Mouse (Mus musculus) forebrain, embryonic 13.5 days (tissue): ENCODE results near the gene S100a9. TPM values are rescaled to one million over a fixed set of nuclear protein-coding genes. Genes with fewer than 3 reads are reported as not detected.

Source experiments
- ATAC-seq: fragments of 200-750 bp; cut with Nextera tagmentation; 2 replicates; pipeline ENCODE4 v1.8.0; 2017
- H3K27ac ChIP-seq: fragments of 300-500 bp; sonication (generic); 2 replicates; pipeline ENCODE4 v1.5.1; 2015; ENCODE audit warnings: inconsistent platforms, mild to moderate bottlenecking, moderate library complexity
- H3K27me3 ChIP-seq: fragments of 300-500 bp; sonication (generic); 2 replicates; pipeline ENCODE4 v1.6.1; 2015; ENCODE audit warnings: mild to moderate bottlenecking, inconsistent platforms
- H3K36me3 ChIP-seq: fragments of 300-500 bp; sonication (generic); 2 replicates; pipeline ENCODE4 v1.6.1; 2015; ENCODE audit warnings: mild to moderate bottlenecking, inconsistent platforms; ENCODE audit not compliant: poor library complexity, severe bottlenecking
- H3K4me1 ChIP-seq: fragments of 300-500 bp; sonication (generic); 2 replicates; pipeline ENCODE4 v1.6.1; 2015; ENCODE audit warnings: inconsistent platforms
- H3K4me2 ChIP-seq: fragments of 300-500 bp; sonication (generic); 2 replicates; pipeline ENCODE4 v1.6.1; 2015; ENCODE audit warnings: inconsistent platforms, mild to moderate bottlenecking, moderate library complexity
- H3K4me3 ChIP-seq: fragments of 300-500 bp; sonication (generic); 2 replicates; pipeline ENCODE4 v1.5.1; 2015; ENCODE audit warnings: mild to moderate bottlenecking, inconsistent platforms
- H3K9ac ChIP-seq: fragments of 300-500 bp; sonication (generic); 2 replicates; pipeline ENCODE4 v1.6.1; 2015; ENCODE audit warnings: mild to moderate bottlenecking, inconsistent platforms
- H3K9me3 ChIP-seq: fragments of 300-500 bp; sonication (generic); replicated peaks from 2 replicates; pipeline ENCODE4 v1.6.1; 2016; ENCODE audit warnings: inconsistent platforms
- WGBS: fragments of 180-500 bp; shearing (Covaris S2); methylation state at CpG from one replicate; pipeline ENCODE4 v1.1.7; 2015; 5-methylcytosine and 5-hydroxymethylcytosine counted together
- polyA plus RNA-seq: library from polyadenylated mRNA; unstranded; fragments of >200 nt; fragmentation: Nextera tagmentation; extraction: Ambion mirVana; gene quantifications from 2 replicates; pipeline ENCODE4 v1.2.1, GENCODE M21; 2015

S100a9 gene
- polyA plus RNA-seq = 2.3 and 3.0 TPM in 2 replicates

- H3K4me1 ChIP-seq = no peaks in the 10 kb centered on the region
- ATAC-seq = no peak
- no peaks in the 10 kb centered on the region for H3K27me3 ChIP-seq
- H3K27ac ChIP-seq = no peak within 1 kb of the TSS
- no peak within 1 kb of the TSS for H3K9ac ChIP-seq
- H3K9me3 ChIP-seq = no peaks in the 10 kb centered on the region
- no peak within 1 kb of the TSS for H3K4me3 ChIP-seq
- H3K4me2 ChIP-seq = no peak within 1 kb of the TSS
- H3K36me3 ChIP-seq = no peaks in the 10 kb centered on the region
- 67% methylated on average over 3 of the region's 3 CpGs for WGBS
Measured at GRCm38 (mm10) chr3:90695613-90696012, at the start of gene S100a9. TSS of gene S100a9 (minus strand) at chr3:90695721.

DNA sequence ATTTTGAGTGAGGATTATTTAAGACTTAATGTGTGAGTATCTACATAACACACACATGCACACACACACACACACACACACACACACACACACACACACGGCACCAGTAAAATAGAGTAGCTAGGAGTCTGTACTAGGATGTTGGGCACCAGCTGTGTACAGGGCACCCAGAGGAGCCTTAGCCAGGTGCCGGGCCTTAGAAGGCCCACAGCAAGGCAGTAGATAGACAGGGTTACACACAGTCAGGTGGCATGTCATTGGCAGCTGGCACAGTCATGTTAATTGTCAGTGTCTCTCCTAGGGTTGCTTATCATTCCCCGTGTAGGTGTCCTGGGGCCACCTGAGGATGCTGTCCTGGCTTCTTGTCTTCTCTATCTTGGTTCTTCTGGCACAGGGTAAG lies 31.1 kb upstream of the S100a9 start, which contains the start of gene Pglyrp4:
Gene Pglyrp4, plus strand, starts transcription at position 301 of the 400 bp plus-strand sequence.
- H3K4me2 ChIP-seq = no peak within 1 kb of the TSS
- H3K4me3 ChIP-seq = no peak within 1 kb of the TSS
- no peaks in the 10 kb centered on the region for H3K27me3 ChIP-seq
- no peaks in the 10 kb centered on the region for H3K36me3 ChIP-seq
- H3K9ac ChIP-seq = no peak within 1 kb of the TSS
- no peaks in the 10 kb centered on the region for H3K4me1 ChIP-seq
- ATAC-seq = no peak
- WGBS = 93% methylated on average over 3 of the region's 3 CpGs
- no peak within 1 kb of the TSS for H3K27ac ChIP-seq
- H3K9me3 ChIP-seq = no peaks in the 10 kb centered on the region

- H3K4me2 ChIP-seq = no peak overlapping the region
- no peaks in the 10 kb centered on the region for H3K9me3 ChIP-seq
- H3K27me3 ChIP-seq = no peaks in the 10 kb centered on the region
- H3K27ac ChIP-seq = no peak overlapping the region
- peak; percentile 13; the same call in 1 of the 2 replicates for ATAC-seq
- no peaks in the 10 kb centered on the region for H3K4me1 ChIP-seq
- no peak overlapping the region for H3K9ac ChIP-seq
- 53% methylated on average over 12 of the region's 12 CpGs for WGBS
- H3K4me3 ChIP-seq = no peak overlapping the region
- H3K36me3 ChIP-seq = no peaks in the 10 kb centered on the region
Measured at GRCm38 (mm10) chr3:90709591-90710460, 14.3 kb upstream of the S100a9 start.

- no peak overlapping the region for H3K4me2 ChIP-seq
- H3K4me1 ChIP-seq = no peaks in the 10 kb centered on the region
- H3K9ac ChIP-seq = no peak overlapping the region
- no peaks in the 10 kb centered on the region for H3K27me3 ChIP-seq
- H3K36me3 ChIP-seq = no peaks in the 10 kb centered on the region
- WGBS = 26% methylated on average over 4 of the region's 4 CpGs
- H3K9me3 ChIP-seq = no peaks in the 10 kb centered on the region
- no peak overlapping the region for H3K27ac ChIP-seq
- H3K4me3 ChIP-seq = no peak overlapping the region
- ATAC-seq = peak; percentile 45; the same call in 1 of the 2 replicates
Measured at GRCm38 (mm10) chr3:90708523-90709202, 13.1 kb upstream of the S100a9 start.

DNA sequence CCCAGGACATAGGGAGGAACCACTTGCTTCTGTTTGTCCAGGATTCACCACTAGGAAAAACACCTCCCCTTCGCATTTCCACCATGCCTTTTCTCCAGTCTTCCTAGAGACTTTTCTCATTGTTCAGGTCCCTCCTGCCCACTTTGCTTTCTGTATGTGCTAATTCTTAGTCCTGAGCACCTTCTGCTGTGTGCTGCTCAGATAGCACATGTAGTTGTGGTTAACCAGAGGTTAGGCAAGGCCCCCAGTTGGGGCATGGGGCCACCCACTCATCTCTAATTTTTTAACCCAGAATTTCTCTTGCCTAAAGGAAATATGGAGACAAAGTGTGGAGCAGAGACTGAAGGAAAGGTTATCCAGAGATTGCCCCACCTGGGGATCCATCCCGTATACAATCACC lies 6.7 kb upstream of the S100a9 start:
- Histone ChIP-seq H3K27ac (no peak overlapping the region), H3K9ac (no peak overlapping the region), H3K9me3 (no peaks in the 10 kb centered on the region), H3K4me1 (no peaks in the 10 kb centered on the region), H3K36me3 (no peaks in the 10 kb centered on the region), H3K4me2 (no peak overlapping the region), H3K4me3 (no peak overlapping the region), H3K27me3 (no peaks in the 10 kb centered on the region)
- no peak for ATAC-seq
- WGBS = 88% methylated on average over 2 of the region's 2 CpGs

GRCm38 (mm10) chr3:90693496-90693895 lies 2.0 kb downstream of the S100a9 start:
- no peak for ATAC-seq
- no peak overlapping the region for H3K9ac ChIP-seq
- H3K27ac ChIP-seq = no peak overlapping the region
- H3K27me3 ChIP-seq = no peaks in the 10 kb centered on the region
- H3K4me2 ChIP-seq = no peak overlapping the region
- H3K36me3 ChIP-seq = no peaks in the 10 kb centered on the region
- 82% methylated on average over 2 of the region's 2 CpGs for WGBS
- H3K9me3 ChIP-seq = no peaks in the 10 kb centered on the region
- no peak overlapping the region for H3K4me3 ChIP-seq
- no peaks in the 10 kb centered on the region for H3K4me1 ChIP-seq

GRCm38 (mm10) chr3:90686835-90687234 lies 8.7 kb downstream of the S100a9 start:
- Histone ChIP-seq H3K4me1 (no peaks in the 10 kb centered on the region), H3K36me3 (no peaks in the 10 kb centered on the region), H3K27ac (no peak overlapping the region), H3K9ac (no peak overlapping the region), H3K9me3 (no peaks in the 10 kb centered on the region), H3K27me3 (no peaks in the 10 kb centered on the region), H3K4me3 (no peak overlapping the region), H3K4me2 (no peak overlapping the region)
- WGBS = 82% methylated on average over 2 of the region's 2 CpGs
- no peak for ATAC-seq

GRCm38 (mm10) chr3:90683929-90684328 lies 11.6 kb downstream of the S100a9 start:
- 91% methylated on average over 3 of the region's 3 CpGs for WGBS
- no peaks in the 10 kb centered on the region for H3K36me3 ChIP-seq
- no peak overlapping the region for H3K4me3 ChIP-seq
- H3K9ac ChIP-seq = no peak overlapping the region
- no peaks in the 10 kb centered on the region for H3K4me1 ChIP-seq
- H3K27me3 ChIP-seq = no peaks in the 10 kb centered on the region
- no peak for ATAC-seq
- H3K27ac ChIP-seq = no peak overlapping the region
- no peak overlapping the region for H3K4me2 ChIP-seq
- H3K9me3 ChIP-seq = no peaks in the 10 kb centered on the region

DNA sequence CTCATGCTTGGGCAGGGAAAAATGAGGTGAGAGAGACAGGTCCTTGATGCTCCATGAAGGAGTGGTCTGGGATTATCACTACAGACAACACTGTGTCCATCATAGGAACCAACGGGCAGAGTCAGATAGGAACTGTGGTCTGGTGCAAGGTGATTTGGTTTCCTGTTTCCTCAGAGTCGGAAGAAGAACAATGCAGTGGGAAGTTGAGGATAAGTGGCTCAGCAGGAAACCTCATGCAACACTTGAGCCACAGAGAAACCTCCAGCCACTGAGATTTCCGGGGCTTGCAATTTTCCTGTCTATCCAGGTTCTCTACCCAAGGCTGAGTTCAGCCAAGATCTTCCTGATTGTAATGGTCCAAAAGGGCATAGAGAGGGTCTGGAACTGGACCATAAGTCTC lies 16.9 kb downstream of the S100a9 start:
- H3K36me3 ChIP-seq = no peaks in the 10 kb centered on the region
- no peak overlapping the region for H3K4me2 ChIP-seq
- H3K4me1 ChIP-seq = no peaks in the 10 kb centered on the region
- no peak overlapping the region for H3K4me3 ChIP-seq
- H3K9me3 ChIP-seq = no peaks in the 10 kb centered on the region
- no peak overlapping the region for H3K27ac ChIP-seq
- H3K9ac ChIP-seq = no peak overlapping the region
- 49% methylated on average over 3 of the region's 3 CpGs for WGBS
- no peaks in the 10 kb centered on the region for H3K27me3 ChIP-seq
- ATAC-seq = no peak

DNA sequence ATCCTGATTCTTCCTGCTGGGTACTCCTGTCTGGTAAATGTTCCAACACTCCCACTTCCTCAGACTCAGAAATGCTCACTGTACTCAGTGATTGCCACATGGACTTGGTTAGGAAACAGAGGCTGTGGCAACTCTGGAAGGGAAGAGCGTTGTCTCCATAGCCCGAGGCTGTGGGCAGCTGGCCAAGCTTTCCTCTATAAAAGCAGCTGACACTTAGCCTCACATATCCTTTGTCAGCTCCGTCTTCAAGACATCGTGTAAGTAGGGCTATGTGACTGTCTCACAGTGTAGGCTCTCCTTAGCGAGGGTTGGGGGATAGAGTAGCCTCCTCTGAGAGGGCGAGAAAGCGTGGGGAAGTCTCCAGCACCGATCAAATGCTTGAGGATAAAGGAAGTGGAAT lies 26.7 kb downstream of the S100a9 start, which contains the start of gene S100a8:
Gene S100a8, plus strand, starts transcription at position 133 of the 400 bp plus-strand sequence.
- no peaks in the 10 kb centered on the region for H3K27me3 ChIP-seq
- no peak within 1 kb of the TSS for H3K27ac ChIP-seq
- 61% methylated on average over 8 of the region's 8 CpGs for WGBS
- no peaks in the 10 kb centered on the region for H3K4me1 ChIP-seq
- ATAC-seq = no peak
- H3K9me3 ChIP-seq = no peaks in the 10 kb centered on the region
- H3K4me3 ChIP-seq = no peak within 1 kb of the TSS
- H3K36me3 ChIP-seq = no peaks in the 10 kb centered on the region
- no peak within 1 kb of the TSS for H3K9ac ChIP-seq
- no peak within 1 kb of the TSS for H3K4me2 ChIP-seq

DNA sequence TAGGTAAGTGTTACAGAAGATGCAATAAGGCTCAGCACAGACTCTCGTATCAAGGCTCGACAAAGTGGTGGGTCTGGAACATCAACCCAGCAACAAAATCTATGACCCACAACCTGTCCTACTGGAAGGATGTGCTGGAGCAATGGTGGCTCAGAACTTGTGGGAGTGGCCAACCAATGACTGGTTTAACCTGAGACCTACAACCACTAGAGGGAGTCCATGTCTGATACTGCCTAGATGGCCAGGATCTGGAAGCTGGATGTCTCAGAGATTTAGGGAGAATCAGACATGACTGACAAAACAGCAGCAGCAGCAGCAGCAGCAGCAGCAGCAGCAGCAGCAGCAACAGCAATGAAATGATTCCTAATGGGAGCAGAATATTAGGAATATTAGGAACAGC lies 31.3 kb downstream of the S100a9 start:
- Histone ChIP-seq H3K9ac (no peak overlapping the region), H3K4me3 (no peak overlapping the region), H3K4me1 (no peaks in the 10 kb centered on the region), H3K27ac (no peak overlapping the region), H3K27me3 (no peaks in the 10 kb centered on the region), H3K9me3 (no peaks in the 10 kb centered on the region), H3K4me2 (no peak overlapping the region), H3K36me3 (no peaks in the 10 kb centered on the region)
- 84% methylated on average over 2 of the region's 2 CpGs for WGBS
- no peak for ATAC-seq

DNA sequence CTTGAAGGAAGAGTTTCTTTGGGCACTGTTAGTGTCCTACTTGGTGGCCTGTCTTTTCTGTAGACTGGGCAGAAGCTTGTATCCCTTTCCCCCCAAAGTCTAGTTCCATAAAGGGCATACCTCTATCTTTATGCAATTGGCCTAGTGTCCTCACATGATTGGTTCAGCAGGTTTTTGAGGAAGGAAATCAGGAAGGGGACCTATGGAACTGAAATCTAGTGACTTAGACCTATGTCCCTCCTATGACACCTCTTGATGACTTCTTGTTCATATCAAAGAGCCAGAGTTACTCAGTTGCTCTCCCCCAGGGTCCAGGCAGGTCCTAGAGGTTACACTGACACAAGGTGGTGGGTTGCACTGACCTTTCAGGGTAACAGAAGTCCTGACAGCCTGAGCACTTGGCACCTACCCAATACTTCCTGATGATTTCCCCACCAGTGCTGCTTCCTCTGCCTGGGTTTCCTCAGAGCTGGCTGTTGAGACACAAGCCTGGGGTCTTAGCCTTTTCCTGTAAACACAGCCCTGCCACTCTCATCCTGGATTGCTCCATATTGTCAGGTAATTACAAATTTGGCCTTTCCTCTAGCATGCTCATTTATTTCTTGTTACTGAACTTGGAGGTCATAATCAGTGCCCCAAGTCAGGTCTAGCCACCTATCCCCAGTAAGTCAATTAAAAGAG lies 36.0 kb downstream of the S100a9 start:
- Histone ChIP-seq H3K27me3 (0 out of 2 replicates have a peak, but pooled peaks cover 3% of the 10 kb centered on the region), H3K9me3 (no peaks in the 10 kb centered on the region), H3K27ac (no peak overlapping the region), H3K4me1 (no peaks in the 10 kb centered on the region), H3K4me3 (no peak overlapping the region), H3K4me2 (no peak overlapping the region), H3K9ac (no peak overlapping the region), H3K36me3 (no peaks in the 10 kb centered on the region)
- ATAC-seq = no peak
